8 mouse cellular contexts compared by ENCODE assay signal in genomic region chr14:25479841-25480252, GRCm38 (mm10). TPM values are rescaled to one million over a fixed set of nuclear protein-coding genes. Genes with fewer than 3 reads are reported as not detected.
A peak's percentile ranks its signal among the peaks of the same experiment; 100 is the strongest.
DNase-seq lines count a peak whose midpoint lies in the region; ATAC-seq and TF ChIP-seq lines count a peak whose summit lies in the region.

No protein-coding gene starts in this region.

- H3K4me2 ChIP-seq in forebrain, embryonic 13.5 days, result no peak overlapping the region
- no peak overlapping the region for H3K4me2 ChIP-seq in forebrain, embryonic 16.5 days (ENCODE audit: low read length)
- no peak overlapping the region for H3K4me2 ChIP-seq in hindbrain, embryonic 12.5 days (replicated peaks)

- DNase-seq in layer of hippocampus, postnatal 25 days (ENCODE audit: extremely low spot score in 1 of 2, low spot score in 1 of 2), result no peak
- DNase-seq in B cell, adult 2 months, result no peak

- 75% methylated on average over 3 of the region's 3 CpGs for WGBS in forebrain, embryonic 13.5 days
- WGBS in forebrain, embryonic 16.5 days, result 83% methylated on average over 3 of the region's 3 CpGs
- WGBS in hindbrain, embryonic 12.5 days, result 70% methylated on average over 3 of the region's 3 CpGs

- no peaks in the 10 kb centered on the region for H3K27me3 ChIP-seq in forebrain, embryonic 13.5 days
- no peaks in the 10 kb centered on the region for H3K27me3 ChIP-seq in forebrain, embryonic 16.5 days (replicated peaks; ENCODE audit: control insufficient read depth, insufficient read depth, low read length)
- no peaks in the 10 kb centered on the region for H3K27me3 ChIP-seq in hindbrain, embryonic 12.5 days

- no peak overlapping the region for H3K9ac ChIP-seq in forebrain, embryonic 13.5 days
- no peak overlapping the region for H3K9ac ChIP-seq in forebrain, embryonic 16.5 days (replicated peaks; ENCODE audit: low read depth, low read length)
- peak overlapping the region; percentile 32; the same call in 1 of the 2 replicates for H3K9ac ChIP-seq in hindbrain, embryonic 12.5 days

- no peaks in the 10 kb centered on the region for H3K9me3 ChIP-seq in forebrain, embryonic 13.5 days (replicated peaks)
- no peaks in the 10 kb centered on the region for H3K9me3 ChIP-seq in forebrain, embryonic 16.5 days (ENCODE audit: control insufficient read depth, low read length)
- no peaks in the 10 kb centered on the region for H3K9me3 ChIP-seq in hindbrain, embryonic 12.5 days (replicated peaks)

- H3K36me3 ChIP-seq in forebrain, embryonic 13.5 days (ENCODE audit: poor library complexity, severe bottlenecking), result peaks cover 8% of the 10 kb centered on the region; the same call in 1 of the 2 replicates
- no peaks in the 10 kb centered on the region for H3K36me3 ChIP-seq in forebrain, embryonic 16.5 days (ENCODE audit: control insufficient read depth, insufficient read depth)
- no peaks in the 10 kb centered on the region for H3K36me3 ChIP-seq in hindbrain, embryonic 12.5 days

- TF ChIP-seq POLR2A in bone marrow macrophage, adult 2 months (IDR thresholded peaks at IDR 0.05; ENCODE audit: borderline replicate concordance, low read depth, low read length), result 0 out of 2 replicates have a peak, but pooled peaks have one; percentile 5

- no peak for ATAC-seq in forebrain, embryonic 13.5 days
- ATAC-seq in forebrain, embryonic 16.5 days, result no peak
- no peak for ATAC-seq in hindbrain, embryonic 12.5 days (ENCODE audit: low FRiP score)
- peak; percentile 64 for ATAC-seq in megakaryocyte, adult 5-6 weeks (ENCODE audit: poor library complexity, severe bottlenecking)
- no peak for ATAC-seq in activated CD4-positive, CD25-positive, alpha-beta regulatory T cell, adult 4 months

- no peak for TF ChIP-seq CTCF in bone marrow macrophage, adult 2 months (IDR thresholded peaks at IDR 0.05; ENCODE audit: low read depth, low read length)

- peaks cover 100% of the 10 kb centered on the region for H3K4me1 ChIP-seq in forebrain, embryonic 13.5 days
- peaks cover 80% of the 10 kb centered on the region for H3K4me1 ChIP-seq in forebrain, embryonic 16.5 days (replicated peaks; ENCODE audit: control insufficient read depth, insufficient read depth, low read length)
- H3K4me1 ChIP-seq in bone marrow macrophage, adult 2 months (ENCODE audit: control insufficient read depth, insufficient read depth, low read length), result peaks cover 88% of the 10 kb centered on the region
- peaks cover 100% of the 10 kb centered on the region for H3K4me1 ChIP-seq in hindbrain, embryonic 12.5 days

- peak overlapping the region; percentile 89; the same call in 1 of the 2 replicates for H3K27ac ChIP-seq in forebrain, embryonic 13.5 days
- no peak overlapping the region for H3K27ac ChIP-seq in forebrain, embryonic 16.5 days (ENCODE audit: low read length)
- H3K27ac ChIP-seq in bone marrow macrophage, adult 2 months (ENCODE audit: insufficient read depth, low read depth, low read length), result peak overlapping the region; percentile 88
- H3K27ac ChIP-seq in hindbrain, embryonic 12.5 days, result 0 out of 2 replicates have a peak overlapping the region, but pooled peaks have one; percentile 57

- H3K4me3 ChIP-seq in forebrain, embryonic 13.5 days, result no peak overlapping the region
- no peak overlapping the region for H3K4me3 ChIP-seq in forebrain, embryonic 16.5 days (replicated peaks; ENCODE audit: low read length)
- H3K4me3 ChIP-seq in bone marrow macrophage, adult 2 months (ENCODE audit: insufficient read depth, low read length), result no peak overlapping the region
- no peak overlapping the region for H3K4me3 ChIP-seq in hindbrain, embryonic 12.5 days

RNA-seq across cellular contexts. Expression of gene Zmiz1, which starts 20.9 kb away (rescaled TPM):
- polyA plus RNA-seq in forebrain, embryonic 13.5 days (2015; fragmentation: Nextera tagmentation; extraction: Ambion mirVana), result 57.2 and 61.3 TPM in 2 replicates
- 52.6 and 56.6 TPM in 2 replicates for polyA plus RNA-seq in forebrain, embryonic 16.5 days (2015; fragmentation: Nextera tagmentation; extraction: Ambion mirVana)
- 78.1 and 99.2 TPM in 2 replicates for polyA plus RNA-seq in bone marrow macrophage, adult 2 months (2012; ENCODE audit: insufficient read depth, insufficient read length, missing spikeins)
- polyA plus RNA-seq in hindbrain, embryonic 12.5 days (2016; fragmentation: Nextera tagmentation; extraction: Ambion mirVana), result 66.5 and 69.4 TPM in 2 replicates
- total RNA-seq in megakaryocyte, adult 5-6 weeks (2015), result 88.9 and 90.1 TPM in 2 replicates
- total RNA-seq in megakaryocyte, adult 5-6 weeks (2017), result 11.4 and 15.6 TPM in 2 replicates
- total RNA-seq in layer of hippocampus, postnatal 25 days (2021), result 100 to 1,000 TPM in 1 of 2 experiments, 10 to 100 TPM in 1; 82.5 to 105 TPM
- polyA plus RNA-seq in activated CD4-positive, CD25-positive, alpha-beta regulatory T cell, adult 4 months (2017; shearing (Covaris generic)), result 10 to 100 TPM; 23.8 to 27.9 TPM
